Mouse (Mus musculus) adrenal gland, postnatal 25 days (tissue): ENCODE data around the gene Chia1. TPM values are rescaled to one million over a fixed set of nuclear protein-coding genes. Genes with fewer than 3 reads are reported as not detected.
"Not testable (repeated sequence)": the region's sequence is repeated elsewhere in the genome, so short reads cannot be mapped to it uniquely, and the experiment has no call there.

ENCODE experiments used
- DNase-seq: peaks from one replicate; pipeline ENCODE4 v3.0.0; 2021; ENCODE audit warnings: mixed read lengths
- long read RNA-seq: library from polyadenylated mRNA; stranded (forward); transcript quantifications from one replicate; pipeline ENCODE4 v2.0.0, GENCODE M21; 2021
- total RNA-seq: library from RNA; stranded (reverse); gene quantifications from 2 replicates; pipeline ENCODE4 v1.2.3, GENCODE M21; 2021

The Chia1 gene
- total RNA-seq, result not detected in 2 replicates
- long read RNA-seq, result 0 reads

DNA sequence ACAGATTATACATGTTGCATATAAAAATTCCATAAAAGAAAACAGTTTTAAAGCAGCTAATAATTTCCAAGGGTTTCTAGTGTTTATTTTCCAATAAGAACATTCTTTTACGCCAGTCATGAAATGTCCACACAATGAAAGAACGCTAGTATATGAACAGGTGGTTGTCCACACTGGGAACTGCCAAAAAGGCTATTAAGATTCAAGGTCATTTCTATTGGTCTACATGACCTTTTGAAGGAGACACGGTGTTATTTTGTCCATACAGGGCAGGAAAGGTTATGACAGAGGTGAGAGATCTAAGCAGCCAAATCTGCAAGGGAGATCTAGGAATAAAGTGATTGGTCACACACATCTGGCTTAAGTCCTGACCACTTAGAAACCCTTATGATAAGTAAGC lies at the start of gene Chia1:
Gene Chia1, plus strand, starts transcription at position 301 of the 400 bp plus-strand sequence.
- no peak for DNase-seq

DNA sequence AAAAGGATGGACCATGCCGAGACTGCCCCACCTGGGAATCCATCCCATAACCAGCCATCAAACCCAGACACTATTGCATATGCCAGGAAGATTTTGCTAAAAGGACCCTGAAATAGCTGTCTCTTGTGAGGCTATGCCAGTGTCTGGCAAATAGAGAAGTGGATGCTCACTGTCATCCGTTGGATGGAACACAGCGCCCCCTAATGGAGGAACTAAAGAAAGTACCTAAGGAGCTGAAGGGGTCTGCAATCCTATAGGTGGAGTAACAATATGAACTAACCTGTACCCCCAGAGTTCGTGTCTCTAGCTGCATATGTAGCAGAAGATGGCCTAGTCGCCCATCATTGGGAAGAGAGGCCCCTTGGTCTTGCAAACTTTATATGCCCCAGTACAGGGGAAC lies 45.3 kb upstream of the Chia1 start:
- DNase-seq, result not testable (repeated sequence)

DNA sequence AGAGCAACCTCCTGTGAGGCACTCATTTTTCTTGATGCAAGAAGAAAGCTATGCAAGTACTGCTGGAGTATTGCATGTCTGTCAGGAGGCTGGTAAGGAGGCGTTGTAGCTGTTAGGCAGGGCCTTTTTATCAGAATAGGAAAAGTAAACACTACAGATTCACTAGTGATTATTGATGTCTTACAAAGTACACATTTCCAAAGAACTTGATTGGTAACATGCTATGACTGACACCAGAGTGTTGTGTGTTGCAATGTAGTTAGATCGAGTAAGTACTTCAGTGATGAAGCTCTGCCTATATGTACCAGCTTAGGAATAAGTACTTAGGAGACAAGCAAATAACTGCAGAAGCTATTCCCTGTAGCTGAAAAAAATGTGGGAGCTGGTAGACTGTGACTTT lies 42.0 kb upstream of the Chia1 start:
- no peak for DNase-seq

- DNase-seq, result no peak
Observed at GRCm38 (mm10) chr3:106074824-106075223, 38.2 kb upstream of the Chia1 start.

DNA sequence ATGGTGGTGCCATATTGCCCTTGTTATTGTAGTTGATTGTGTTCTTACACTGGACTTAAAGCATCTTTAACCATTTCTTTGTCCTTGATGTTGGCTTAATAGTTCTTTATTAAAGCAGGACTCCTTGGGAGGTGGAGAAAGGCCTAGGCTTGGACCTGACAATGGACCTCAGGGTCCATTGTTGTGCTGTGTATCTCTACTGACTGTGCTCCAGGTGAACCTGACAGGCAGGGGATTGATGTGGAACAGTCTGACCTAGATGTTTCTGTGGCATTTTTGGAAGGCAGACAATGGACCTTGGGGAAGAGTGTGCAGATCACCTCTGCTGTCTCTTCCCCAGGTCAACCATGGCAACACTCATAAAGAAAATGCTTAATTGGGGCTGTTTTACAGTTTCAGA lies 14.0 kb downstream of the Chia1 start:
- DNase-seq, result no peak

GRCm38 (mm10) chr3:106128807-106129493 lies 15.9 kb downstream of the Chia1 start:
- no peak for DNase-seq

DNA sequence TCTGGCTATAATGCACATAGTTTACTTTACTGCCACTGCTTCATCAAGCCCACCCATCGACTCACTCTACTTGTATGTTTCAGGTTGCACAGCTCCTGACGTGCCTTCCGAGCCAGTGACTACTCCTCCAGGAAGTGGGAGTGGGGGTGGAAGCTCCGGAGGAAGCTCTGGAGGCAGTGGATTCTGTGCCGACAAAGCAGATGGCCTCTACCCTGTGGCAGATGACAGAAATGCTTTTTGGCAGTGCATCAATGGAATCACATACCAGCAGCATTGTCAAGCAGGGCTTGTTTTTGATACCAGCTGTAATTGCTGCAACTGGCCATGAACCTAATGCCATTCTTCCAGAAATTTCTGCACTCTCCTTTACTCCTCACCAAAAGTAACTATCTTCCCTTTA lies 18.7 kb downstream of the Chia1 start:
- DNase-seq, result no peak

GRCm38 (mm10) chr3:106144081-106144480 lies 31.1 kb downstream of the Chia1 start:
- DNase-seq, result no peak

GRCm38 (mm10) chr3:106154413-106154812 lies 41.4 kb downstream of the Chia1 start:
- no peak for DNase-seq

GRCm38 (mm10) chr3:106167464-106167863 lies 54.4 kb downstream of the Chia1 start, which contains the start of gene Chil3:
TSS of gene Chil3 (minus strand) at chr3:106167564.
- no peak for DNase-seq

DNA sequence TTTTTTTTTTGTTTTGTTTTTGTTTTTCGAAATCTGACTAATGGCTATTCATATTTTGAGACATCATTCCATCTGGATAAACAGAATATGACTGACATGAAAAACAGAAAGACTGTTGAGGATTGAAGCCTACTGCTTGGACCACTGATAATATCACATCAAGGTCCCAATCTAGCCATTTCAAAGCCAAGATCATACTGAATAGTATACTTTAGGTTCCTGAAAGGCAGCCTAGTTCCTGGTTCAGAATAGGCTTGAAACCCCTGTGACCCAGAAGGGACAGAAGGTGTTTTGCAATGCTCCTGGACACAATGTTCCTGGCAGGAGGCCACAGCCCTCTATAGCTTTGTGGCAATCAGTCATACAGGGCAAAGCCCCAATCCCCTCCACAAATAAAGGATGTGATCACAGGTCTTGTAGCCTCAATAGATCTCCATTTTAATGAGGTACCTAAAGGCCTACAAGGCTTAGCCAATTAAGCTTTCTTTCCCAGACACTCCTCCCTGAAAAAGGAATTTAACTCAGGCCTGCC lies 57.6 kb downstream of the Chia1 start:
- DNase-seq, result no peak

DNA sequence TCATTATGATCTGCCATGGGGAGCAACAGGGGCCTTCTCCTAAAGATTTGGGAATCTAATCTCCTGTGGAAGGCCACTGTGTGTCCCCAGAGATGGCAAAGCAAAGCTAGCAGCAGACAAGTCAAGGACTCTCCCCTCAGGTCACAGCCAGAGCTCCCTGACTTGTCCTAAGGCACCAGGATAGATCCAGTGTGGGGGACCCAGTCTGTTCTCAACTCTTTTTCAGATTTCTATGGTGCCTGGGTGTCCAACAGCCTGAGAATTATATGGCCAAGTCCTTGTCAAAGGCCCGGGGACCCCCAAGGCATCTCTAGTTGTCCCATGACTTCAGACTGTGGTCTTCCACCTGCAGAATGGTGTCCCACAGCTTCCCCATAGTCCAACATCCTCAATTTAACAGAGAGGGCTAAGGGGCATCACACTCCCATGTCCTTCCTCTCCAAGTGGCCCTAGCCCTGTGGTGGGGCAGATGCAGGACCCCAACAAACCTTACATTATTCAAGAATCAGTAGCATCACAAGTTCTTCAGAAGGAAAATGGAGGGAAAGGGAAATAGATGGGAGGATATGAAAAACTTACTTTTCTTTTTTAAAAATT lies 58.2 kb downstream of the Chia1 start:
- DNase-seq, result no peak

DNA sequence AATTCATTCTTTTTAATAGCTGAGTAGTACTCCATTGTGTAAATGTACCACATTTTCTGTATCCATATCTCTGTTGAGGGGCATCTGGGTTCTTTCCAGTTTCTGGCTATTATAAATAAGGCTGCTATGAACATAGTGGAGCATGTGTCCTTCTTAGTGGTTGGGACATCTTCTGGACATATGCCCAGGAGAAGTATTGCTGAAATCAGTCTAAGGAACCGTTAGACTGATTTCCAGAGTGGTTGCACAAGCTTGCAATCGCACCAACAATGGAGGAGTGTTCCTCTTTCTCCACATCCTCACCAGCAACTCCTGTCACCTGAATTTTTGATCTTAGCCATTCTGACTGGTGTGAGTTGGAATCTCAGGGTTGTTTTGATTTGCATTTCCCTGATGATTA lies 59.5 kb downstream of the Chia1 start:
- DNase-seq, result not testable (repeated sequence)

DNA sequence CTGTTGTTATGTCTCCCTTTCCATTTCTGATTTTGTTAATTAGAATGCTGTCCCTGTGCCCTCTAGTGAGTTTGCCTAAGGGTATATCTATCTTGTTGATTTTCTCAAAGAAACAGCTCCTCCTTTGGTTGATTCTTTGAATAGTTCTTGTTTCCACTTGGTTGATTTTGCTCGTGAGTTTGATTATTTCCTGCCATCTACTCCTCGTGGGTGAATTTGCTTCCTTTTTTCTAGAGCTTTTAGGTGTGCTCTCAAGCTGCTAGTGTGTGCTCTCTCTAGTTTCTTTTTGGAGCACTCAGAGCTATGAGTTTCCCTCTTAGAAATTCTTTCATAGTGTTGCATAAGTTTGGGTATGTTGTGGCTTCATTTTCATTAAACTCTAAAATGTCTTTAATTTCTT lies 61.9 kb downstream of the Chia1 start:
- DNase-seq, result not testable (repeated sequence)

DNA sequence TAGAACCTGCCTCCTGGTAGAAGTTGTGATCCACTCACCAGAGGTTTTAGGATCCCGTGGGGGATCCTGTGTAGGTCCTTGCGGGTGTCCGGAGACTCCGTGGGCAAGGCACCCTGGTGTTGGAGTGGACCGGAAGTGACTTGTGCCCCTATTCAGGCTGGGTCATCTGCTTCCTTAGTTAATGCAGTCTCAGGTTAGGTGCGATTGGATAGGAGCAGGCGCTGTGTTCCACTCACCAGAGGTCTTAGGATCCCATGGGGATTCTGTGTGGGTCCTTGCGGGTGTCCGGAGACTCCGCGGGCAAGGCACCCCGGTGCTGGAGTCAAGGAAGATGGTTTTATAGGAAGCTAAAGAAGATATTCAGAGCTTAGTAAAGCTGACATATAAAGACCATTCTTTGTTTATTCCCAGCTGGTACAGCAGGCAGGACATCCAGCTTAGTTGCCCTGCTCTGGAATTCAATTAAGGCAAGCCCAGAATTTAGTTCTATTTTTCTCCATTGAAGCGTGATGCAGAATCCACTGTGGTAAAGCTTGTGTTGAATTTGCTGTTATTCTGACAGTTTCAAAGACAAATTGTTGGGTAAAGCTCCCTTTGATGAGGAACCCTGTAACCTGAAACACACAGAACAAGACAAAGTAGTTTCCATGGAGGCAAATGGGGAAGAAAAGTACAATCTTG lies 64.6 kb downstream of the Chia1 start:
- DNase-seq, result no peak

Other genes with a start within 250 kb of the Chia1 start
- not detected in 2 replicates for gene Adora3, start 242.4 kb upstream of the Chia1 start, total RNA-seq
- gene Tmigd3, start 242.3 kb upstream of the Chia1 start, total RNA-seq, result not detected in 2 replicates
- gene I830077J02Rik, start 180.6 kb upstream of the Chia1 start, total RNA-seq, result 0.49 and 0.57 TPM in 2 replicates
- 63.9 and 69.2 TPM in 2 replicates for gene Wdr77, start 153.9 kb upstream of the Chia1 start, total RNA-seq
- 328 and 344 TPM in 2 replicates for gene Atp5f1, start 153.1 kb upstream of the Chia1 start, total RNA-seq
- 1.2 and 1.5 TPM in 2 replicates for gene Ovgp1, start 139.5 kb upstream of the Chia1 start, total RNA-seq
- not detected in 2 replicates for gene Pifo, start 98.6 kb upstream of the Chia1 start, total RNA-seq
- gene Chil5, start 80.4 kb upstream of the Chia1 start, total RNA-seq, result not detected in 2 replicates
- not detected in 2 replicates for gene Chil3, start 54.3 kb downstream of the Chia1 start, total RNA-seq
- gene Chil4, start 106.3 kb downstream of the Chia1 start, total RNA-seq, result not detected in 2 replicates